Mouse (Mus musculus) heart, adult 2 months (tissue): Measurements from ENCODE around the gene Timm23.

Source experiments
- EP300 ChIP-seq: fragments of 200-500 bp; IDR thresholded peaks from 2 replicates; pipeline ENCODE4 v1.6.1; 2011; ENCODE audit warnings: low read depth, low read length, control low read depth; ENCODE audit not compliant: insufficient read depth
- POLR2A ChIP-seq: fragments of 200-500 bp; IDR thresholded peaks from 2 replicates; pipeline ENCODE4 v1.6.1; 2011; ENCODE audit warnings: mild to moderate bottlenecking, low read depth, low read length, control low read depth; ENCODE audit not compliant: insufficient read depth

DNA sequence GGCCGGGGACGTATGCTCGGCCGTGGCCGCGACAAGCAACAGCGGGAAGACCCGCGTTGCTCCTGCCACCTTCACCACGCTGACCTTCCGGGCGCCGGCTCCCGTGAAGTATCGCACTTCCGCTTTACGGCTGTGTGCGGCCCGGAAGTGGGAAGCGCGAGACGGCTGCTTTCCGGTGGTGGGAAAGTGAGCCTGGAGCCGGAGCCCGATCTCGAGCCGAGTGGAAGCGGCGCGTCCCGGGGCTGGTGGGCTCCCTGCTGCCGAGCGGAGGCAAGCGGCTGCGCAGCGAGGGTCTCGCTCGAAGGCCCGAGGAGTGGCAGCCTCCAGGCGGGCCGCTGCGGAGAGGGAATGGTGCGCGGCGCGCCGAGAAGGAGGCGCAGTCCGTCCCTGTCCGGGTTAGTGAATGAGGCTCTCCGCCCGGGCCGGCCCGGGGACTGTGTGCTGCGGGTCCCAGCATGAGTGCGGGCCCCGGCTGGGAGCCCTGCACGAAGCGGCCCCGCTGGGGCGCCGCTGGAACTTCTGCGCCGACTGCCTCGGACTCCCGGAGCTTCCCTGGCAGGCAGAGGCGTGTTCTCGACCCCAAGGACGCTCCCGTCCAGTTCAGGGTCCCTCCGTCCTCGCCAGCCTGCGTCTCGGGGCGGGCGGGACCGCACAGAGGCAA is at the start of gene Timm23, which contains the start of gene Parg:
- TF ChIP-seq EP300 = no peak
- TF ChIP-seq POLR2A = no peak
